Mouse (Mus musculus) intestine, postnatal 0 days (tissue): ENCODE data around the gene Barx2. TPM values are rescaled to one million over a fixed set of nuclear protein-coding genes. Genes with fewer than 3 reads are reported as not detected.

ENCODE experiments used
- ATAC-seq: fragments of 200-750 bp; cut with Nextera tagmentation; 2 replicates; pipeline ENCODE4 v1.8.0; 2017; ENCODE audit warnings: mild to moderate bottlenecking, moderate TSS enrichment, moderate library complexity
- H3K27ac ChIP-seq: fragments of 300-500 bp; sonication (generic); 2 replicates; pipeline ENCODE4 v1.5.1; 2014; ENCODE audit warnings: mild to moderate bottlenecking, low read depth, low read length, moderate library complexity
- H3K27me3 ChIP-seq: fragments of 300-500 bp; sonication (generic); replicated peaks from 2 replicates; pipeline ENCODE4 v1.6.1; 2014; ENCODE audit warnings: low read length, mixed read lengths; ENCODE audit not compliant: control insufficient read depth, insufficient read depth
- H3K36me3 ChIP-seq: fragments of 300-500 bp; sonication (generic); 2 replicates; pipeline ENCODE4 v1.6.1; 2014; ENCODE audit warnings: mild to moderate bottlenecking, moderate library complexity; ENCODE audit not compliant: control insufficient read depth, insufficient read depth
- H3K4me1 ChIP-seq: fragments of 300-500 bp; sonication (generic); replicated peaks from 2 replicates; pipeline ENCODE4 v1.6.1; 2014; ENCODE audit warnings: antibody characterized with exemption, low read length, mixed read lengths; ENCODE audit not compliant: control insufficient read depth, insufficient read depth
- H3K4me2 ChIP-seq: fragments of 300-500 bp; sonication (generic); replicated peaks from 2 replicates; pipeline ENCODE4 v1.6.1; 2014; ENCODE audit warnings: low read depth, mild to moderate bottlenecking, moderate library complexity
- H3K4me3 ChIP-seq: fragments of 300-500 bp; sonication (generic); 2 replicates; pipeline ENCODE4 v1.5.1; 2014; ENCODE audit warnings: low read depth, low read length
- H3K9ac ChIP-seq: fragments of 300-500 bp; sonication (generic); 2 replicates; pipeline ENCODE4 v1.6.1; 2014; ENCODE audit warnings: mild to moderate bottlenecking, low read depth, low read length
- H3K9me3 ChIP-seq: fragments of 300-500 bp; sonication (generic); 2 replicates; pipeline ENCODE4 v1.6.1; 2016; ENCODE audit warnings: mixed run types; ENCODE audit not compliant: control insufficient read depth
- CTCF ChIP-seq: sonication (generic); IDR thresholded peaks from 2 replicates; pipeline ENCODE4 v1.5.1; 2016; ENCODE audit warnings: low read depth, mild to moderate bottlenecking, control low read depth, antibody characterized with exemption, moderate library complexity
- WGBS: fragments of 180-500 bp; shearing (Covaris S2); extraction: QIAGEN DNeasy Blood & Tissue Kit; methylation state at CpG from one replicate; pipeline ENCODE4 v1.1.7; 2014; 5-methylcytosine and 5-hydroxymethylcytosine counted together
- polyA plus RNA-seq: library from polyadenylated mRNA; unstranded; fragments of >200 nt; fragmentation: Nextera tagmentation; extraction: Ambion mirVana; gene quantifications from 2 replicates; pipeline ENCODE4 v1.2.1, GENCODE M21; 2015

The Barx2 gene
- polyA plus RNA-seq, 1 experiment from 2014 or later = not detected

- Histone ChIP-seq H3K9ac (no peak overlapping the region), H3K36me3 (no peaks in the 10 kb centered on the region), H3K4me1 (no peaks in the 10 kb centered on the region; the same call in 1 of the 2 replicates), H3K27me3 (no peaks in the 10 kb centered on the region), H3K9me3 (no peaks in the 10 kb centered on the region), H3K4me2 (no peak overlapping the region), H3K4me3 (no peak overlapping the region), H3K27ac (no peak overlapping the region)
- TF ChIP-seq CTCF = no peak
- 92% methylated on average over 1 of the region's 1 CpGs for WGBS
- no peak for ATAC-seq
Observed at GRCm38 (mm10) chr9:31857512-31857911, 55.8 kb downstream of the Barx2 start.

- WGBS = 38% methylated on average over 8 of the region's 8 CpGs
- no peak overlapping the region for H3K9ac ChIP-seq
- no peaks in the 10 kb centered on the region for H3K27me3 ChIP-seq
- no peak for TF ChIP-seq CTCF
- H3K4me3 ChIP-seq = no peak overlapping the region
- no peaks in the 10 kb centered on the region for H3K36me3 ChIP-seq
- no peak for ATAC-seq
- H3K27ac ChIP-seq = no peak overlapping the region
- H3K4me2 ChIP-seq = no peak overlapping the region
- no peaks in the 10 kb centered on the region for H3K9me3 ChIP-seq
- H3K4me1 ChIP-seq = no peaks in the 10 kb centered on the region; the same call in 1 of the 2 replicates
Observed at GRCm38 (mm10) chr9:31856437-31856836, 56.8 kb downstream of the Barx2 start.

- Histone ChIP-seq H3K4me2 (no peak overlapping the region), H3K4me1 (no peaks in the 10 kb centered on the region; the same call in 1 of the 2 replicates), H3K36me3 (no peaks in the 10 kb centered on the region), H3K9me3 (no peaks in the 10 kb centered on the region), H3K9ac (no peak overlapping the region), H3K4me3 (no peak overlapping the region), H3K27ac (no peak overlapping the region), H3K27me3 (no peaks in the 10 kb centered on the region)
- WGBS = 90% methylated on average over 6 of the region's 6 CpGs
- no peak for TF ChIP-seq CTCF
- ATAC-seq = no peak
Observed at GRCm38 (mm10) chr9:31855668-31856067, 57.6 kb downstream of the Barx2 start.

DNA sequence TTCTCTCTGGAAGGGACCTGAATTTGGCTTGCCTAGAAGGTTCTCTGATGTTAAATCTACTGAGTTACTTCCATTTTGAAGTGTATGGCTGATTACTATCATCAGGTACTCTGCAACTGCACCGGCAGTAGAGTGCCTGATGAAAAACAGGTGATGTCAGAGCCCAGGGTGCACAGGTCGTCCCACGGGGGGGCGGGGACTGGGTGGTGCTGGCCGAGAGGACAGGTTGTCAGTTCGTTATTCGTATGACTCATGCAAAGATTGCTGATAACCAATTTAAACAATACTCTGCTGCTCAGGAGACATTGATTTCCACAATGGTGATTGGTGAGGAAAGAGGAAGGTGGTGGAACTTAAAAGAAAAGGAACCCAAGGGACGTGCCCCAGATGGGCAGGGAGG lies 61.6 kb downstream of the Barx2 start:
- no peaks in the 10 kb centered on the region for H3K9me3 ChIP-seq
- 0 out of 2 replicates have a peak overlapping the region, but pooled peaks have one; percentile 13 for H3K4me2 ChIP-seq
- no peaks in the 10 kb centered on the region; the same call in 1 of the 2 replicates for H3K4me1 ChIP-seq
- no peak overlapping the region for H3K9ac ChIP-seq
- H3K27me3 ChIP-seq = no peaks in the 10 kb centered on the region
- H3K4me3 ChIP-seq = no peak overlapping the region
- WGBS = 33% methylated on average over 8 of the region's 8 CpGs
- TF ChIP-seq CTCF = no peak
- no peaks in the 10 kb centered on the region for H3K36me3 ChIP-seq
- ATAC-seq = peak; percentile 98
- H3K27ac ChIP-seq = peak overlapping the region; percentile 28; the same call in 1 of the 2 replicates

- Histone ChIP-seq H3K36me3 (no peaks in the 10 kb centered on the region), H3K27me3 (no peaks in the 10 kb centered on the region), H3K9ac (no peak overlapping the region), H3K27ac (no peak overlapping the region), H3K9me3 (no peaks in the 10 kb centered on the region), H3K4me1 (no peaks in the 10 kb centered on the region; the same call in 1 of the 2 replicates), H3K4me2 (no peak overlapping the region), H3K4me3 (no peak overlapping the region)
- WGBS = 74% methylated on average over 4 of the region's 4 CpGs
- no peak for ATAC-seq
- no peak for TF ChIP-seq CTCF
Observed at GRCm38 (mm10) chr9:31850706-31851105, 62.6 kb downstream of the Barx2 start.

DNA sequence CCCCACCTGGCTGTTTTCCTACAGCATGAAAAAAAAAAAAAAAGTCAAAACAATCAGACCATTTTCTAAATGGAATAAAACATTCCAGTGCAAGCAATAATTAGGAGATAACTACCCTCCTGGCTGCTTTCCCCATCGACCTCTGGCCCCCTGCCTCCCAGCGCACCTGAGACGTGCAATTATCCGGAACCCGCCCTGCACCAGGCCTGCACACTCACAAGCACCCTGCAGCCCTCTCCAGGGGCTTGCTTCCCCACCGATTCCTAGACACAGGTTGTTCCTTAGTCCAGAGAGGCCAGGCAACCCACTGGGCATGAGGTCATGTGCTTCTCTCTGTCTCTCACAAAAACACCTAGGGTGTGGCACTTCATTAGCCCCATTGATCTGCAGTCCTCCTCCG lies 63.9 kb downstream of the Barx2 start:
- no peaks in the 10 kb centered on the region for H3K9me3 ChIP-seq
- no peak overlapping the region for H3K27ac ChIP-seq
- H3K4me1 ChIP-seq = peaks cover 3% of the 10 kb centered on the region; the same call in 1 of the 2 replicates
- no peak for ATAC-seq
- TF ChIP-seq CTCF = no peak
- no peaks in the 10 kb centered on the region for H3K27me3 ChIP-seq
- WGBS = 43% methylated on average over 7 of the region's 7 CpGs
- no peaks in the 10 kb centered on the region for H3K36me3 ChIP-seq
- no peak overlapping the region for H3K4me3 ChIP-seq
- H3K4me2 ChIP-seq = no peak overlapping the region
- H3K9ac ChIP-seq = no peak overlapping the region

DNA sequence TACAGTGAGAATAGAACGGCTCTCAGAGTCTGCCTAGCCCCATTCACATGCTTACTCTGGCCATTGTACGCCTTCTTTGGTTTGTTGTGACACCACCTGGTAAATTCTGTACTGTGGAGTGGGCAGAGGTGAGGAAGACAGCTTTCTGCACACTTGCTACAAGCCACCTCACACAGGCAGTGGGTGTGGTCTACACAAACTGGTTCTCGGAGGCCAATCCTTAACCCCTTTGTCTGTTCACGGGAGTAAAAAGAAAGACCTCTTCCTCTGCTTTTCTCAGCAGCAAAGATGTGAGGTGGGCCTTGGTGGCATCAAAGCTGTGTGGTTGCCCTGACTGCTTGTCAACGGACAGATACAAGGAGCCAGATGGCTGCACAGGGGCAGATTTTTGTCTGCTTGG lies 68.6 kb downstream of the Barx2 start:
- no peaks in the 10 kb centered on the region for H3K27me3 ChIP-seq
- 49% methylated on average over 5 of the region's 5 CpGs for WGBS
- H3K4me2 ChIP-seq = no peak overlapping the region
- H3K4me3 ChIP-seq = no peak overlapping the region
- no peak for ATAC-seq
- peaks cover 4% of the 10 kb centered on the region; the same call in 1 of the 2 replicates for H3K4me1 ChIP-seq
- TF ChIP-seq CTCF = no peak
- H3K27ac ChIP-seq = no peak overlapping the region
- no peaks in the 10 kb centered on the region for H3K9me3 ChIP-seq
- H3K9ac ChIP-seq = no peak overlapping the region
- no peaks in the 10 kb centered on the region for H3K36me3 ChIP-seq
